Mouse (Mus musculus) embryonic stem cell, embryonic (primary cell): Measurements from ENCODE around the gene Mrpl1.

ENCODE experiments used
- CTCF ChIA-PET, 4 experiments: fragments of 300-600 bp in 2 of 4; fragments of 350-600 bp in 2 of 4; sonication (Branson Sonifier 250); formaldehyde crosslinking; loops; one replicate each; lab custom pipeline; 2022; ENCODE audit warnings: inconsistent platforms in 2 of 4; lab: Charles Lee
- POLR2A ChIA-PET, 4 experiments: fragments of 300-600 bp in 2 of 4; fragments of 350-600 bp in 2 of 4; sonication (Branson Sonifier 250); formaldehyde crosslinking; loops; one replicate each; lab custom pipeline; 2022; ENCODE audit warnings: antibody characterized with exemption in 4 of 4, inconsistent platforms in 1 of 4; lab: Charles Lee

Mrpl1 gene

DNA sequence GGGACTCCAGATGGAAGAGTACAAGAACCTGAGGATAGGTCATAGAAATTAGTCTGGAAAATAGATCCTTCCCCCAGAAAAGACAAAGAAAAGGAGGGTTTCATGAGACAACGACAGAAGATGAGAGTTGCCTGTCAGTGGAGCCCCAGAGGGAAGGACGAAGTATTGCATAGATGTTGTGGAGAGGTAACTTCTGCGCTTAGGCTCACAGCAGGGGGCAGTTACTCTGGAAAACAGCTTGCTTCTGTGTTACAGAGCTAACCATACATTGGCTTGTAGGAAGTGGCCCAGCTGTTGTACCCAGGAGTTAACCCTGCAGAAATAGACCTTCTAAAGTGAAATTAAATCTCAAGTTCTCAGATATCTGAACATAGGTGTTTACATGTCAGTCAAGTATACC is 45.9 kb downstream of the Mrpl1 start:
- ChIA-PET CTCF (no interaction called here), POLR2A (no interaction called here)

DNA sequence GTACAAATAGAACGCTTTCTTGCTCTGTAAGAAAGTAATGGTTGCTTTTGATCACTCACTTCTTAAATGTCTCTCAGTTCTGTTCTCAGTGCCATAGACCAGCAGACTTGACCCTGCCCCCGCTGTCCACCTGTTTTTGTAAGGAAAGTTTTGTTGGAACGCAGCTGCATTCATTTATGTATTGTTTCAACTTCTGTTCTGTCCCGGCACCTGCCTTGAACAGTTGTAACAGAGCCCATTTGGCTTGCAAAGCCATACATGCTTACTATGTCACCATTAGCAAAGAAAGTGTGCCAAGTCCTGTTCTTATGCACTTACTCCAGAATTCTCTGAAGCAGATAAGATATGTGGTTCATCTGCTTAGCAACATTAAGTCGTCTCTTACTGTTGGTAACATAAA is 48.9 kb downstream of the Mrpl1 start:
- CTCF ChIA-PET = no interaction called here
- POLR2A ChIA-PET = interaction anchor here in 1 of 4 experiments (1.5 kb wide), 1 partner anchor 8 kb away, joined by 4 read pairs; no protein-coding TSS in a partner anchor

DNA sequence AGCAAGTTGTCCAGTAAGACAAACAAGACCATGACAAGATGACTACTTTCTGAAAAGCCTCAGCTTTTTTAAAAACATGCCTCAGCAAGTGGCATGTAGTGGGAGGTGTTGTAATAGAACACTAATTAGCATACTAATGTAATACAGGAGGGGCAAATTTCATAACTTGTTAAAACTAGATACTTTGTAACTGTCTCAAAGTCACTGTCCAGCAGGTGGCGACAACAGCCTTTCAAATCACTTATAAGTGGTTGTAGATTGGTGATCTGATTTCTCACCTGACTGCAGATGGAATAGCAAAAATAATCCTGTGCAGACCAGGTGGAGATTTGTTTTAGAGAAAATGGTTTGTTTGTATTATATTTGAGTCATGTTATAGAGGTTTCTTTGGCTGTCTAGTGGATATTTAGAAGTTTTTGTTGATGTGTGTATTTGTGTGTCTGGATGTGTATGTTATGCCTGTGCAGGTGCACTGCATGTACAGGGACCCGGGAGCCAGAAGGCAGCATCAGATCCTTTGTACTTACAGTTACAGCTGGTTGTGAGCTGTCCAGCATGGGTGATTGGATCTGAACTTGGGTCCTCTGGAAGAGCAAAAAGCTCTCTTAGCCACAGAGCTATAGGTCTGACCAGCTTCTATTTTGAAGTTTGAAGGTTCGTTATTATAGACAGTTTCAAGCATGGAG is 57.9 kb downstream of the Mrpl1 start:
- POLR2A ChIA-PET = interaction anchor here in 1 of 4 experiments (1.9 kb wide), 1 partner anchor 9 kb away, joined by 4 read pairs; no protein-coding TSS in a partner anchor
- CTCF ChIA-PET = interaction anchor here in 1 of 4 experiments (0.6 kb wide), 1 partner anchor 152 kb away, joined by 3 read pairs; no protein-coding TSS in a partner anchor

DNA sequence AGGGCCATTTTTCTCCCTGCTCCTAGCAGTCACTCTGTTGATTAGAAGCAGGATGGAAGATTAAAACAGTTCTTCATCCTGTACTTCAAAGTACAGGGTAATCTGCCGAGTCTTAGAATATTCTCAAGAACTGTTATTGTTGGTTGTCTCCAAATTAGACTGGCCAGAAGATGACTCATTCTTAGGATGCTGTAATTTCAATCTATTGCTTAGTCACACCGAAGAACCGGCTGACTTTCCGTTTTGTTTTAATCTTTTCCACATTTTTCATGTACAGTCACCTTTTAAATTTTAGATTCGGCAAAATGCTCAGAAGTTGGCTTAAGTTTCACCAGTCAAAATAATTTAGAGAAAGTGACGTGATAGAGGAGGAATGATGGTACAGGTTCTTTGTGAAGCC is 61.8 kb downstream of the Mrpl1 start:
- ChIA-PET CTCF (no interaction called here), POLR2A (no interaction called here)

DNA sequence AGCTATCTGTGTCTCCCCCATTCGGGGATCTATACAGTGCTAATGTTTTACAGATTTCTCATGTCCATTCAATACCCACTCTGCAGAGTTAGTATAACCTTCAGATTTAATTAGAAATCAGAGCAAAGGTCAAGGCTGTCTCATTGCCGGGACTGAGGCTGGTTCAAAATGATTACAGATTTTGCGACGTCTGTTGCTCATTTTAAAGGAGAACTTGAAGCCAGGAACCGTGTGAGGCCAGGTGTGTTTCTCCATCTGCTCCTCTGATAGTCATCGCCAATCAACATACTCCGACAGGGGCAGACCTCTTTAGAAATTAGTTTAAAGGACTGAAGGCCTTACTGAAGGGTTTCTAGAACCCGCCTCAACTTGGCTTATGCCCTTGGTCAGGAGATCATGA is 96.5 kb downstream of the Mrpl1 start:
- ChIA-PET CTCF (no interaction called here), POLR2A (no interaction called here)

DNA sequence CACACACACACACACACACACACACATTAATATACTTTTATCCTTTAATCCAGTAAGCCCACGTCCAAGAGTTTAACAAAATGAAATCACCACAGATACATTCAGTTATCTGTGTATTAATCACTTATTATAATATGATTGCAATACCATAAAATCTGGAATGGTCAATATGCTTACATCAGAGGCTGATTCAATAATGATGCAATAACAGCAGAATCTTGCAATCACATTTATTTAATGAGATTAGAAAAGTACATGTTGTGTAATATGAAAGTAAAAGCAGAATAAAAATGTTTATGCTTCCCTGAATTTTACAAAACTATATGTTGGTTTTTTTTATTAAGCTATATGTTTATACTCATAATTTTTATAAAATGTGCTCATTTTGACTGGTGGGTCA is 97.0 kb downstream of the Mrpl1 start:
- ChIA-PET POLR2A (no interaction called here), CTCF (no interaction called here)

DNA sequence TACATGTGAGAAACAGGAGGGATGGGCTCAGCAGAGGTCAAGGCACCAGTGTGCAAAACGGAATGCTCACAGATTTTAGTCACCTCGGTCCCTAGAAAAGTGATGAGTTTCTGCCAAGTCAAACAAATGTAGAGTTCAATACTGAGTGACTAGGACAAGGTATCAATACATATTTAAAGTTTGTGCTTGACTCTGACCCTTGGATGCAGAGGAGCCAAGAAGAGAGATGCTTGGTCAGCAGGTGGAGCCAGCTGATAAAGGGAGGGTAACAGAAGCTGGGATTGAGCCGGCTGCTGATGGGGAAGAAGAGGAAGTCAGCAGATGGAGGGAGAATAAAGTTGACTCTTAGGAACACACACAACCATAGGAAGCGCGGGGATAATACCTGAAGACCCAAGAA is 97.5 kb downstream of the Mrpl1 start:
- CTCF ChIA-PET = no interaction called here
- POLR2A ChIA-PET = interaction anchor here in 1 of 4 experiments (1.3 kb wide), 1 partner anchor 49 kb away, joined by 4 read pairs; no protein-coding TSS in a partner anchor

DNA sequence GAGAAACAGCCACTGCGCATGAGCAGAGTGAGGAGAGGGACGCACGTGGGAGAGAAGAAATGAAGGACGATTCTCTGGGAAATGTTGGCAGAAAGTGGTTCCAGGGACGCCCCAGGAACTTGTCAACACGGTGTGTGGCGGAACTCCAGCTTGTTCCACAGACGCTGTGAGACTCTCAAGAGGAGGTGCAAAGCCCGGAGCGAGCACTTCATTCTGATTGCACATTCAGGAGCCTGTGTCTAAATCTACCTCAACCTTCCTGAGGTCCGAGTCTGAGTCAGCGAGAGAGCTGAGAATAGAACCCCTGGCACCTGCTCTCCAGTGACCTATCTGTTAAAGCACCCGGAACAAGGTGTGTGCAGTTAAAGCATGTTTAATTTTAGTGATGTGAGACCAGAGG is 98.8 kb downstream of the Mrpl1 start:
- CTCF ChIA-PET = no interaction called here
- POLR2A ChIA-PET = interaction anchor here in 1 of 4 experiments (0.5 to 1.3 kb wide), 2 partner anchors 40 to 48 kb away, joined by 3 to 4 read pairs; no protein-coding TSS in a partner anchor

DNA sequence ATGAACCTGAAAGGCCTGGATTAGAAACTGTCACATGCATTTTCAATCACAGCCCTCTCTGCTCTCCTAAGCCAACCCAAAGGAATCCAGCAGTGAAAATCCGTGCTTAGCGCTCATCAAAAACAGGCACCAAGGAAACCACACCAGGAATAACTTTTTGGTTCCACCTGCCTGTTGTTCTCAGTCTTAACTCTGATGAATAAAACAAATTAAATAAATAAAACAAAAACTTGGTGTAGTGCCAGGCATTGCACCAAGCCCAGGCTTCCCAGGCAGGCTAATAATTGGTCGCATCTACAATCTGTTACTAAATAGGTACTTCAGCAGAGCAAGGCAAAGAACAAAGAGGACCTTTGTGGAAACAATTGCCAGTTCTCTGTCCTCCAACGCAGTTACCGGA is 99.4 kb downstream of the Mrpl1 start:
- ChIA-PET CTCF (interaction anchor here in 1 of 4 experiments (1.6 kb wide), 1 partner anchor 67 kb away, joined by 4 read pairs; no protein-coding TSS in a partner anchor), POLR2A (no interaction called here)

DNA sequence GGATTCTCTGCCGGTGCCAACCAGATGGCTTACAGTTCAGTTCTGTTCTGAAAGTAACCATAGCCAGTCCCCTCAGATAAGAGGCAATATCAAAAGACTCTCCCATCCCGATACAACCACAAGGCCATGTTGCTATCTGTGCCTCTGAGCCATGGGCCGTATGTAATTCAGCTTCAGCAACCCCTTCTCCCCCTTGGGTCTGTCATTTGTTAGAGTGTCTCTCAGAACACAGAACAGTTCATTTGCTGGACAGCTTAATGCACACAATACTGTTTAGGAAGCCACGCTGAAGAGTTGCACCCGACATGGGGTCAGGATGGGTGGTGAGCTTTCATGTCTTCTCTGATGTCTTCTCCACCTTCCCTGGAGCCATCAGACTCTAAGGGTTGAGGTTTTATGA is 100.3 kb downstream of the Mrpl1 start:
- ChIA-PET POLR2A (no interaction called here), CTCF (interaction anchor here in 2 of 4 experiments (0.5 to 1.6 kb wide), 2 partner anchors 11 to 66 kb away, joined by 3 to 4 read pairs; no protein-coding TSS in a partner anchor)

DNA sequence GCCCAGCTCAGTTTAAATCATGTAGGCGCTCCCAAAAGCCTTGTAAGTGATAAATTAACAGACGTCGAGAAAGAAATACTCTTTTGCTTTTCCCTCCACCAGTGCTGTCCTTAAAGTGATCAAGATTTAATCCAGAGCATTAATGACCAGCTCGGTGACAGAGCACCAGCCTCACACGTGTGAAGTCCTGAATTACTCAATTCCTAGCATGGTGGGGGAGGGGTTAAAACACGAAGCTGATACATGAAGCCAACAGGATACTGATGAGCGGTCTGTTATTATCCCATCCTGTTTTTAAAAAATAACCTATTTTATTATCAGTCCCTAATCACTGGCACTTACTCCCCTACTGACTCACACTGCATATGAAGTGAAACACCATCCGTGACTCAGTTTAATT is 102.4 kb downstream of the Mrpl1 start:
- CTCF ChIA-PET = interaction anchor here in 1 of 4 experiments (0.6 kb wide), 1 partner anchor 398 kb away, joined by 4 read pairs; no protein-coding TSS in a partner anchor
- POLR2A ChIA-PET = no interaction called here
